Mouse (Mus musculus) small intestine, adult 2 months (tissue): ENCODE measurements at regions not wholly inside any gene's neighbourhood (a gene's known extent, or its start where the extent isn't known, plus 50 kb on each side); places are given as distances from the start of the nearest gene placed in this dataset.

Source experiments
- CTCF ChIP-seq: fragments of 200-500 bp; IDR thresholded peaks from 2 replicates; pipeline ENCODE4 v1.5.1; 2012; ENCODE audit warnings: low read depth, mild to moderate bottlenecking, control low read depth, inconsistent platforms, low read length, moderate library complexity, mixed read lengths; ENCODE audit not compliant: insufficient replicate concordance, insufficient read length; ENCODE audit errors: extremely low read depth
- POLR2A ChIP-seq: fragments of 200-500 bp; IDR thresholded peaks from 2 replicates; pipeline ENCODE4 v1.6.1; 2012; ENCODE audit warnings: low read depth, mild to moderate bottlenecking, control low read depth, inconsistent platforms, low read length, moderate library complexity

- TF ChIP-seq CTCF (no peak), POLR2A (no peak)
Observed at GRCm38 (mm10) chr5:64587895-64588738, 215.1 kb upstream of the Klf3 start.
